Mouse (Mus musculus) midbrain, embryonic 15.5 days (tissue): ENCODE data around the gene Zkscan7. TPM values are rescaled to one million over a fixed set of nuclear protein-coding genes. Genes with fewer than 3 reads are reported as not detected.

ENCODE experiments used
- ATAC-seq: fragments of 200-750 bp; cut with Nextera tagmentation; replicated peaks from 2 replicates; pipeline ENCODE4 v1.8.0; 2017; ENCODE audit warnings: moderate TSS enrichment
- H3K27ac ChIP-seq: fragments of 300-500 bp; sonication (generic); 2 replicates; pipeline ENCODE4 v1.5.1; 2015; ENCODE audit warnings: mild to moderate bottlenecking, inconsistent platforms
- H3K27me3 ChIP-seq: fragments of 300-500 bp; sonication (generic); replicated peaks from 2 replicates; pipeline ENCODE4 v1.6.1; 2015; ENCODE audit warnings: inconsistent platforms
- H3K36me3 ChIP-seq: fragments of 300-500 bp; sonication (generic); replicated peaks from 2 replicates; pipeline ENCODE4 v1.6.1; 2015; ENCODE audit warnings: inconsistent platforms
- H3K4me1 ChIP-seq: fragments of 300-500 bp; sonication (generic); 2 replicates; pipeline ENCODE4 v1.6.1; 2015; ENCODE audit warnings: inconsistent platforms
- H3K4me2 ChIP-seq: fragments of 300-500 bp; sonication (generic); 2 replicates; pipeline ENCODE4 v1.6.1; 2015; ENCODE audit warnings: inconsistent platforms, mild to moderate bottlenecking, moderate library complexity
- H3K4me3 ChIP-seq: fragments of 300-500 bp; sonication (generic); 2 replicates; pipeline ENCODE4 v1.5.1; 2015; ENCODE audit warnings: mild to moderate bottlenecking, inconsistent platforms
- H3K9ac ChIP-seq: fragments of 300-500 bp; sonication (generic); 2 replicates; pipeline ENCODE4 v1.6.1; 2015; ENCODE audit warnings: mild to moderate bottlenecking, inconsistent platforms
- H3K9me3 ChIP-seq: fragments of 300-500 bp; sonication (generic); 2 replicates; pipeline ENCODE4 v1.6.1; 2016; ENCODE audit warnings: inconsistent platforms
- WGBS: fragments of 180-500 bp; shearing (Covaris S2); methylation state at CpG from one replicate; pipeline ENCODE4 v1.1.7; 2015; ENCODE audit warnings: mixed read lengths; 5-methylcytosine and 5-hydroxymethylcytosine counted together
- polyA plus RNA-seq: library from polyadenylated mRNA; unstranded; fragments of >200 nt; fragmentation: Nextera tagmentation; extraction: Ambion mirVana; gene quantifications from 2 replicates; pipeline ENCODE4 v1.2.1, GENCODE M21; 2015

Gene Zkscan7
- polyA plus RNA-seq, 1 experiment from 2014 or later = 5.1 TPM

- H3K36me3 ChIP-seq = peaks cover 28% of the 10 kb centered on the region
- peak within 1 kb of the TSS; percentile 82 for H3K27ac ChIP-seq
- no peaks in the 10 kb centered on the region for H3K27me3 ChIP-seq
- peaks cover 8% of the 10 kb centered on the region for H3K4me1 ChIP-seq
- H3K9ac ChIP-seq = peak within 1 kb of the TSS; percentile 82
- no peaks in the 10 kb centered on the region for H3K9me3 ChIP-seq
- under 1% methylated on average over 43 of the region's 43 CpGs for WGBS
- peak within 1 kb of the TSS; percentile 65 for H3K4me3 ChIP-seq
- ATAC-seq = peak; percentile 99
- H3K4me2 ChIP-seq = peak within 1 kb of the TSS; percentile 62
Measured at GRCm38 (mm10) chr9:122922936-122923381, 37.5 kb downstream of the Zkscan7 start, which contains the start of gene Zfp105. Zfp105 (plus strand) TSS chr9:122923072.

DNA sequence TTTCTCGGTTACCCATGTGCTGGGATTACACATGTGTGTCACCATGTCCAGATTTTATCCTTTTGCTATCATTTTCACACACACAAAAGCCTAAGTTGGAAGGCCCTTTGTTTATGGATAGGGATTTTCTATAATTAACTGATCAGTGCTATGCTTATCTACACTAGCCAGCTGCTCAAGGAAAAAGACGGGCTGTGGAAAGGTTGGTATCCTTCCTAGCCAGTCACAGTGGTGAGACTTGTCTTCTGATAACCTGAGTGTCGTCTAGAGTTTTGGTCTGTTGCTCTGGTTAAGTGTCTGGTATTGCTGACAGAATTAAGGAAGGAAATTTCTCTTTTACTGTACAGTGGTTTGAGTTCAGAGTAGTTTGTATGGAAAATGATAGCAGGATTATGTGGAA, 43.4 kb downstream of the Zkscan7 start:
- no peaks in the 10 kb centered on the region for H3K9me3 ChIP-seq
- H3K27ac ChIP-seq = no peak overlapping the region
- H3K36me3 ChIP-seq = peaks cover 67% of the 10 kb centered on the region
- no peak overlapping the region for H3K4me2 ChIP-seq
- H3K27me3 ChIP-seq = no peaks in the 10 kb centered on the region
- WGBS = 94% methylated on average over 3 of the region's 3 CpGs
- no peak overlapping the region for H3K4me3 ChIP-seq
- ATAC-seq = no peak
- H3K4me1 ChIP-seq = peaks cover under 1% of the 10 kb centered on the region
- H3K9ac ChIP-seq = no peak overlapping the region

Other genes with a start within 250 kb of the Zkscan7 start
- gene Topaz1, start 138.3 kb upstream of the Zkscan7 start, polyA plus RNA-seq = not detected in 2 replicates
- gene Tcaim, start 80.1 kb upstream of the Zkscan7 start, polyA plus RNA-seq = 9.1 and 9.3 TPM in 2 replicates
- 0.40 and 0.82 TPM in 2 replicates for gene Gm35549, start 41.6 kb upstream of the Zkscan7 start, polyA plus RNA-seq
- gene Zfp445, start 19.7 kb upstream of the Zkscan7 start, polyA plus RNA-seq = 110 and 130 TPM in 2 replicates
- 21.2 and 22.1 TPM in 2 replicates for gene Zfp105, start 37.4 kb downstream of the Zkscan7 start, polyA plus RNA-seq
- 23.9 and 27.4 TPM in 2 replicates for gene 1110059G10Rik, start 65.3 kb downstream of the Zkscan7 start, polyA plus RNA-seq
- gene Kif15, start 65.4 kb downstream of the Zkscan7 start, polyA plus RNA-seq = 9.8 and 12.1 TPM in 2 replicates
- 29.7 and 29.9 TPM in 2 replicates for gene Tmem42, start 135.6 kb downstream of the Zkscan7 start, polyA plus RNA-seq
- gene Tgm4, start 149.0 kb downstream of the Zkscan7 start, polyA plus RNA-seq = 0.83 and 0.97 TPM in 2 replicates
- 86.6 and 88.5 TPM in 2 replicates for gene Zdhhc3, start 227.5 kb downstream of the Zkscan7 start, polyA plus RNA-seq
- gene Exosc7, start 227.5 kb downstream of the Zkscan7 start, polyA plus RNA-seq = 80.1 and 83.7 TPM in 2 replicates